Mouse (Mus musculus) ES-Bruce4 (cell line): ENCODE results near the gene Clcn6.

Experiments
- CTCF ChIP-seq: IDR thresholded peaks from one replicate; pipeline ENCODE4 v1.8.1; 2011; ENCODE audit warnings: low read depth, low read length
- POLR2A ChIP-seq: IDR thresholded peaks from one replicate; pipeline ENCODE4 v1.8.1; 2011; ENCODE audit warnings: low read length; ENCODE audit not compliant: insufficient read depth

DNA sequence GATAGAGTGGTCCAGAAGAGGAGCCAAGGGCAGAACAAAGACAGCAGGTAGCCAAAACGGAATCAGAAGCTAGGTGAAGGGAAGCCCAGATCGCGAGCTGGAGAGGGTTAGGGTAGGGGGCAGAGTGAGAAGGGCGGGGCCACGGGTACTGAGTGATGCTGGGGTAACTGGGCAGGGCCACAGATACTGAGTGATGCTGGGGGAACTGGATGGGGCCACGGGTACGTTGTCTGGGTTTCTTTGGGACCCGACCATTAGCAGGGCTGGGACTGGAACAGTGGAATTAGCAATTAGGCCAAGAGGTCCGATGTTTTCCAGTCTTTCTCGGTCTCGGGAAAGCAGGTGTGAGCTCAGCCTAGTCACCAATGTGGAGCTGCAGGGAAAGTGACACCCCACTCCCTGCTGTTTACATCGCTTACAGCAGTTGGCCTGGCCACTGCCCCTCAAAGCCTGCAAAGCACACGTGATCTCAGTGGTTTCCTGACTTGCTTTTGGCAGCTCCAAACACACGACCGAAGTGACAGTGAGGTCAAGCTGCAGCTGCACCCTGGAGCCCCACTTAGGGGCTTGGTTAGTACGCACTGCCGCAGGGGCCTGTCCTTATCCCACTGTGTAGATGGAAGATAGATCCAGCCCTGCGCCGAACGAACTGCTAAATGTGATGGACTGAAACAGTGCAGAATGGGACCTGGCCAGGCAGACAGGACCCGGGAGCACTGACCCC, 44.7 kb upstream of the Clcn6 start:
- TF ChIP-seq POLR2A (no peak), CTCF (no peak)
